Mouse (Mus musculus): ENCODE data around the gene Ptpn11. TPM values are rescaled to one million over a fixed set of nuclear protein-coding genes. Genes with fewer than 3 reads are reported as not detected.

Ptpn11 gene
- polyA plus RNA-seq, 1 experiment from 2014 or later = 23.6 TPM

- no peak for ATAC-seq (ENCODE audit: low FRiP score)
- no peaks in the 10 kb centered on the region for H3K9me3 ChIP-seq
- no peak overlapping the region for H3K27ac ChIP-seq
- no peak overlapping the region for H3K4me2 ChIP-seq
- peaks cover 94% of the 10 kb centered on the region for H3K36me3 ChIP-seq
- no peaks in the 10 kb centered on the region for H3K27me3 ChIP-seq
- no peak overlapping the region for H3K4me3 ChIP-seq
- no peak overlapping the region for H3K9ac ChIP-seq
- whole genome bisulfite sequencing = 81% methylated on average over 5 of the region's 5 CpGs
- H3K4me1 ChIP-seq (replicated peaks) = peaks cover 6% of the 10 kb centered on the region; the same call in 1 of the 2 replicates
Measured at GRCm38 (mm10) chr5:121162285-121162684, 28.9 kb downstream of the Ptpn11 start.

- no peaks in the 10 kb centered on the region for H3K9me3 ChIP-seq
- H3K27ac ChIP-seq = no peak overlapping the region
- H3K27me3 ChIP-seq = no peaks in the 10 kb centered on the region
- ATAC-seq (ENCODE audit: low FRiP score) = no peak
- no peak overlapping the region for H3K4me2 ChIP-seq
- H3K4me3 ChIP-seq = no peak overlapping the region
- WGBS = 83% methylated on average over 7 of the region's 7 CpGs
- peaks cover 6% of the 10 kb centered on the region; the same call in 1 of the 2 replicates for H3K4me1 ChIP-seq (replicated peaks)
- peaks cover 88% of the 10 kb centered on the region for H3K36me3 ChIP-seq
- no peak overlapping the region for H3K9ac ChIP-seq
Measured at GRCm38 (mm10) chr5:121158966-121159365, 32.2 kb downstream of the Ptpn11 start.

- peaks cover 6% of the 10 kb centered on the region; the same call in 1 of the 2 replicates for H3K4me1 ChIP-seq (replicated peaks)
- WGBS = 98% methylated on average over 5 of the region's 5 CpGs
- no peak for ATAC-seq (ENCODE audit: low FRiP score)
- H3K4me2 ChIP-seq = no peak overlapping the region
- H3K4me3 ChIP-seq = no peak overlapping the region
- no peak overlapping the region for H3K27ac ChIP-seq
- H3K9me3 ChIP-seq = no peaks in the 10 kb centered on the region
- peaks cover 88% of the 10 kb centered on the region for H3K36me3 ChIP-seq
- H3K27me3 ChIP-seq = no peaks in the 10 kb centered on the region
- no peak overlapping the region for H3K9ac ChIP-seq
Measured at GRCm38 (mm10) chr5:121157489-121157888, 33.7 kb downstream of the Ptpn11 start.

- WGBS = 91% methylated on average over 2 of the region's 2 CpGs
- H3K9ac ChIP-seq = no peak overlapping the region
- H3K27me3 ChIP-seq = no peaks in the 10 kb centered on the region
- H3K4me2 ChIP-seq = no peak overlapping the region
- no peak for ATAC-seq (ENCODE audit: low FRiP score)
- H3K27ac ChIP-seq = no peak overlapping the region
- H3K9me3 ChIP-seq = no peaks in the 10 kb centered on the region
- H3K4me3 ChIP-seq = no peak overlapping the region
- peaks cover 88% of the 10 kb centered on the region for H3K36me3 ChIP-seq
- H3K4me1 ChIP-seq (replicated peaks) = peaks cover 6% of the 10 kb centered on the region; the same call in 1 of the 2 replicates
Measured at GRCm38 (mm10) chr5:121157017-121157416, 34.2 kb downstream of the Ptpn11 start.

GRCm38 (mm10) chr5:121156121-121156520 is 35.1 kb downstream of the Ptpn11 start:
- peaks cover 88% of the 10 kb centered on the region for H3K36me3 ChIP-seq
- no peak for ATAC-seq (ENCODE audit: low FRiP score)
- 0 out of 2 replicates have a peak overlapping the region, but pooled peaks have one; percentile 4 for H3K27ac ChIP-seq

GRCm38 (mm10) chr5:121150684-121151083 is 40.5 kb downstream of the Ptpn11 start:
- Histone ChIP-seq H3K4me3 (no peak overlapping the region), H3K27ac (no peak overlapping the region), H3K4me2 (no peak overlapping the region), H3K27me3 (no peaks in the 10 kb centered on the region), H3K9ac (no peak overlapping the region), H3K4me1 (replicated peaks) (peaks cover 15% of the 10 kb centered on the region), H3K9me3 (no peaks in the 10 kb centered on the region), H3K36me3 (peaks cover 85% of the 10 kb centered on the region)
- no peak for ATAC-seq (ENCODE audit: low FRiP score)
- WGBS = 93% methylated on average over 4 of the region's 4 CpGs

More at GRCm38 (mm10) chr5:121156121-121156520, 35.1 kb downstream of the Ptpn11 start:
- no peak overlapping the region for H3K4me3 ChIP-seq
- H3K9me3 ChIP-seq = no peaks in the 10 kb centered on the region
- no peak overlapping the region for H3K9ac ChIP-seq
- 95% methylated on average over 4 of the region's 4 CpGs for WGBS
- no peaks in the 10 kb centered on the region for H3K27me3 ChIP-seq
- H3K4me2 ChIP-seq = no peak overlapping the region
- H3K4me1 ChIP-seq (replicated peaks) = peaks cover 6% of the 10 kb centered on the region; the same call in 1 of the 2 replicates

GRCm38 (mm10) chr5:121149246-121149645 is 42.0 kb downstream of the Ptpn11 start:
- 56% methylated on average over 1 of the region's 1 CpGs for WGBS

GRCm38 (mm10) chr5:121146275-121146674 is 44.9 kb downstream of the Ptpn11 start:
- 88% methylated on average over 5 of the region's 5 CpGs for WGBS
- Histone ChIP-seq H3K27me3 (no peaks in the 10 kb centered on the region), H3K36me3 (peaks cover 85% of the 10 kb centered on the region), H3K9ac (0 out of 2 replicates have a peak overlapping the region, but pooled peaks have one; percentile 29), H3K4me3 (no peak overlapping the region), H3K4me2 (no peak overlapping the region), H3K9me3 (no peaks in the 10 kb centered on the region), H3K27ac (peak overlapping the region; percentile 53), H3K4me1 (replicated peaks) (peaks cover 43% of the 10 kb centered on the region)
- ATAC-seq (ENCODE audit: low FRiP score) = no peak

More at GRCm38 (mm10) chr5:121149246-121149645, 42.0 kb downstream of the Ptpn11 start:
- H3K27me3 ChIP-seq = no peaks in the 10 kb centered on the region
- H3K9ac ChIP-seq = no peak overlapping the region
- H3K4me2 ChIP-seq = no peak overlapping the region
- H3K9me3 ChIP-seq = no peaks in the 10 kb centered on the region
- peaks cover 85% of the 10 kb centered on the region for H3K36me3 ChIP-seq
- ATAC-seq (ENCODE audit: low FRiP score) = no peak
- H3K27ac ChIP-seq = no peak overlapping the region; the same call in 1 of the 2 replicates
- peaks cover 29% of the 10 kb centered on the region for H3K4me1 ChIP-seq (replicated peaks)
- no peak overlapping the region for H3K4me3 ChIP-seq

GRCm38 (mm10) chr5:121145609-121146008 is 45.6 kb downstream of the Ptpn11 start:
- peaks cover 43% of the 10 kb centered on the region for H3K4me1 ChIP-seq (replicated peaks)
- H3K4me2 ChIP-seq = no peak overlapping the region
- 87% methylated on average over 5 of the region's 5 CpGs for WGBS
- ATAC-seq (ENCODE audit: low FRiP score) = no peak
- peaks cover 83% of the 10 kb centered on the region for H3K36me3 ChIP-seq
- 0 out of 2 replicates have a peak overlapping the region, but pooled peaks have one; percentile 29 for H3K9ac ChIP-seq
- no peaks in the 10 kb centered on the region for H3K27me3 ChIP-seq
- H3K4me3 ChIP-seq = no peak overlapping the region
- peak overlapping the region; percentile 53 for H3K27ac ChIP-seq
- no peaks in the 10 kb centered on the region for H3K9me3 ChIP-seq

GRCm38 (mm10) chr5:121144441-121145238 is 46.6 kb downstream of the Ptpn11 start:
- H3K4me2 ChIP-seq = no peak overlapping the region
- 0 out of 2 replicates have a peak overlapping the region, but pooled peaks have one; percentile 29 for H3K9ac ChIP-seq
- no peaks in the 10 kb centered on the region for H3K9me3 ChIP-seq
- WGBS = 86% methylated on average over 13 of the region's 13 CpGs
- H3K4me1 ChIP-seq (replicated peaks) = peaks cover 43% of the 10 kb centered on the region
- no peaks in the 10 kb centered on the region for H3K27me3 ChIP-seq
- no peak overlapping the region for H3K4me3 ChIP-seq
- no peak for ATAC-seq (ENCODE audit: low FRiP score)
- peaks cover 82% of the 10 kb centered on the region for H3K36me3 ChIP-seq
- H3K27ac ChIP-seq = peak overlapping the region; percentile 53

GRCm38 (mm10) chr5:121142431-121143119 is 48.6 kb downstream of the Ptpn11 start:
- ATAC-seq (ENCODE audit: low FRiP score) = no peak
- H3K4me2 ChIP-seq = no peak overlapping the region
- H3K4me1 ChIP-seq (replicated peaks) = peaks cover 39% of the 10 kb centered on the region
- peak overlapping the region; percentile 13; the same call in 1 of the 2 replicates for H3K9ac ChIP-seq
- H3K27ac ChIP-seq = peak overlapping the region; percentile 83
- H3K36me3 ChIP-seq = peaks cover 82% of the 10 kb centered on the region
- no peaks in the 10 kb centered on the region for H3K27me3 ChIP-seq
- no peaks in the 10 kb centered on the region for H3K9me3 ChIP-seq
- WGBS = 70% methylated on average over 14 of the region's 14 CpGs
- H3K4me3 ChIP-seq = no peak overlapping the region

- H3K9me3 ChIP-seq = no peaks in the 10 kb centered on the region
- peaks cover 24% of the 10 kb centered on the region for H3K4me1 ChIP-seq (replicated peaks)
- H3K4me2 ChIP-seq = no peak overlapping the region
- whole genome bisulfite sequencing = 71% methylated on average over 7 of the region's 7 CpGs
- H3K4me3 ChIP-seq = no peak overlapping the region
- H3K9ac ChIP-seq = no peak overlapping the region
- H3K27me3 ChIP-seq = no peaks in the 10 kb centered on the region
- no peak for ATAC-seq (ENCODE audit: low FRiP score)
- no peak overlapping the region for H3K27ac ChIP-seq
- peaks cover 89% of the 10 kb centered on the region for H3K36me3 ChIP-seq
Measured at GRCm38 (mm10) chr5:121140276-121140675, 50.9 kb downstream of the Ptpn11 start.

All from hindbrain, embryonic 13.5 days (tissue).